Mouse (Mus musculus) forebrain, embryonic 11.5 days (tissue): ENCODE results near the gene Wdr24. TPM values are rescaled to one million over a fixed set of nuclear protein-coding genes. Genes with fewer than 3 reads are reported as not detected.

Source experiments
- ATAC-seq: fragments of 200-750 bp; cut with Nextera tagmentation; replicated peaks from 2 replicates; pipeline ENCODE4 v1.8.0; 2017; ENCODE audit warnings: moderate TSS enrichment; ENCODE audit not compliant: low FRiP score
- DNase-seq: peaks from one replicate; pipeline ENCODE4 v3.0.0-alpha.2; 2017; ENCODE audit warnings: low spot score
- H3K27ac ChIP-seq: fragments of 300-500 bp; sonication (generic); 2 replicates; pipeline ENCODE4 v1.5.1; 2014; ENCODE audit warnings: low read depth, low read length
- H3K27me3 ChIP-seq: fragments of 300-500 bp; sonication (generic); 2 replicates; pipeline ENCODE4 v1.6.1; 2014; ENCODE audit warnings: mild to moderate bottlenecking, low read length, mixed read lengths; ENCODE audit not compliant: control insufficient read depth, insufficient read depth
- H3K36me3 ChIP-seq: fragments of 300-500 bp; sonication (generic); 2 replicates; pipeline ENCODE4 v1.6.1; 2014; ENCODE audit warnings: mild to moderate bottlenecking, low read length, moderate library complexity, mixed read lengths; ENCODE audit not compliant: control insufficient read depth, insufficient read depth
- H3K4me1 ChIP-seq: fragments of 300-500 bp; sonication (generic); replicated peaks from 2 replicates; pipeline ENCODE4 v1.6.1; 2014; ENCODE audit warnings: low read length, mixed read lengths; ENCODE audit not compliant: control insufficient read depth, insufficient read depth
- H3K4me2 ChIP-seq: fragments of 300-500 bp; sonication (generic); 2 replicates; pipeline ENCODE4 v1.6.1; 2014; ENCODE audit warnings: low read depth, mild to moderate bottlenecking, low read length, moderate library complexity, mixed read lengths; ENCODE audit not compliant: severe bottlenecking
- H3K4me3 ChIP-seq: fragments of 300-500 bp; sonication (generic); 2 replicates; pipeline ENCODE4 v1.5.1; 2014; ENCODE audit warnings: low read depth, low read length
- H3K9ac ChIP-seq: fragments of 300-500 bp; sonication (generic); 2 replicates; pipeline ENCODE4 v1.6.1; 2014; ENCODE audit warnings: low read length
- H3K9me3 ChIP-seq: fragments of 300-500 bp; sonication (generic); 2 replicates; pipeline ENCODE4 v1.6.1; 2016; ENCODE audit warnings: low read length, mixed read lengths; ENCODE audit not compliant: control insufficient read depth
- WGBS: fragments of 180-500 bp; shearing (Covaris S2); extraction: QIAGEN DNeasy Blood & Tissue Kit; methylation state at CpG from one replicate; pipeline ENCODE4 v1.1.7; 2014; 5-methylcytosine and 5-hydroxymethylcytosine counted together
- polyA plus RNA-seq: library from polyadenylated mRNA; unstranded; fragments of >200 nt; fragmentation: Nextera tagmentation; extraction: Ambion mirVana; gene quantifications from 2 replicates; pipeline ENCODE4 v1.2.1, GENCODE M21; 2014

Wdr24 gene
- polyA plus RNA-seq, 1 experiment from 2014 or later = 28.4 TPM

GRCm38 (mm10) chr17:25874148-25874720 is 50.8 kb downstream of the Wdr24 start:
- peak overlapping the region; percentile 57 for H3K4me3 ChIP-seq
- peak overlapping the region; percentile 87 for H3K4me2 ChIP-seq
- WGBS = 5% methylated on average over 14 of the region's 14 CpGs
- ATAC-seq (0 out of 2 replicates have a peak, but pooled peaks have one; percentile 3), DNase-seq (no peak)
- peak overlapping the region; percentile 47; the same call in 1 of the 2 replicates for H3K27ac ChIP-seq
- H3K36me3 ChIP-seq = no peaks in the 10 kb centered on the region; the same call in 1 of the 2 replicates
- no peaks in the 10 kb centered on the region for H3K9me3 ChIP-seq
- peak overlapping the region; percentile 58 for H3K9ac ChIP-seq
- H3K4me1 ChIP-seq = peaks cover 8% of the 10 kb centered on the region; the same call in 1 of the 2 replicates
- H3K27me3 ChIP-seq = no peaks in the 10 kb centered on the region

- Histone ChIP-seq H3K36me3 (no peaks in the 10 kb centered on the region; the same call in 1 of the 2 replicates), H3K9ac (peak within 1 kb of the TSS; percentile 82), H3K9me3 (no peaks in the 10 kb centered on the region), H3K4me1 (peaks cover 8% of the 10 kb centered on the region; the same call in 1 of the 2 replicates), H3K27ac (peak within 1 kb of the TSS; percentile 58), H3K4me3 (peak within 1 kb of the TSS; percentile 57), H3K27me3 (no peaks in the 10 kb centered on the region), H3K4me2 (peak within 1 kb of the TSS; percentile 87)
- peak; percentile 71 for ATAC-seq
- peak; percentile 97 for DNase-seq
- WGBS = under 1% methylated on average over 25 of the region's 25 CpGs
These were observed 51.3 kb downstream of the Wdr24 start, which contains the start of gene Mettl26 for GRCm38 (mm10) chr17:25874721-25875170. Gene Mettl26, plus strand, starts transcription at chr17:25875074.

DNA sequence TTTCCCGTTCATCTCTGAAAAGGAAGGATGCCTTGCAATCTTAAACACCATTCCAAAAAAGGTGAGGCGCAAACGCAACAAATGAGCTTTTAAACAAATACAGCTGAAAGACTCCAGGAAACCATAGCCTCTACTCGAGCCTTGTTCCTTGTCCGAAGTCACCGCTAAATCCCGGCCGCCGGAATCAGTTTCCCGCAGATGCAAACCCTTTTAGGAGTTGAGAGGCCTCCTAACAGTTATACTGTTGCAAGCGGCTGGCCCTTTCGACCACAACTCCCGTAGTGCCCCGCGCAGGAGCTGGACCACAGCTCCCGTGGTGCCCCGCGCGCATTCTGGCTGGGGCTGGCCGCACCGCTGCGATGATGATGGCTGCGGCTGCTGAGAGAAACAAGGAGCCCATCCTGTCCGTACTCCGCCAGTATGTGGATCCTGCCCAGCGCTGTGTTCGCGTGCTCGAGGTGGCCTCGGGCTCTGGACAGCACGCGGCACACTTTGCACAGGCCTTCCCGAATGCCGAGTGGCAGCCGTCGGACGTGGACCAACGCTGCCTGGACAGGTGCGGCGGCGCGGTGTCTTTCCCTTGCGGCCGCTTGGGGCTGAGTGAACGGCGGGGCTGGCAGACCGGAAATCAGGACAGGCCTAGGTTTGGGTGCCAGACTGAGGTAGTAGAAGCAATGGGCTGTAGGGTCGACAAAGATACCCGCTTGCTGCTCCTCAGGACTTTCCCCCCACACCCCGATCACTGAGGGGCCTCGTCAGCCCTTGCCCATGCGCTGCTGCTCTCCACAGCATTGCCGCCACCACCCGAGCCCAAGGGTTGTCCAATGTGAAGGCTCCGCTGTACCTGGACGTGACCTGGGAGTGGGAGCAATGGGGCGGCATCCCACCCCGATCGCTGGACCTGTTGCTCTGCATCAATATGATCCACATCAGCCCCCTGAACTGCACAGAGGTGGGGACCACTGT is 52.0 kb downstream of the Wdr24 start:
- Histone ChIP-seq H3K27ac (peak overlapping the region; percentile 58), H3K36me3 (no peaks in the 10 kb centered on the region; the same call in 1 of the 2 replicates), H3K4me3 (peak overlapping the region; percentile 57), H3K4me1 (peaks cover 14% of the 10 kb centered on the region), H3K9me3 (no peaks in the 10 kb centered on the region), H3K27me3 (no peaks in the 10 kb centered on the region), H3K4me2 (peak overlapping the region; percentile 87), H3K9ac (peak overlapping the region; percentile 82)
- ATAC-seq = peak; percentile 91
- 1% methylated on average over 59 of the region's 59 CpGs for WGBS
- peak; percentile 94 for DNase-seq

- 66% methylated on average over 10 of the region's 10 CpGs for WGBS
- no peaks in the 10 kb centered on the region for H3K9me3 ChIP-seq
- no peak for ATAC-seq
- no peak overlapping the region for H3K27ac ChIP-seq
- peak overlapping the region; percentile 87 for H3K4me2 ChIP-seq
- no peaks in the 10 kb centered on the region; the same call in 1 of the 2 replicates for H3K36me3 ChIP-seq
- peak overlapping the region; percentile 57 for H3K4me3 ChIP-seq
- H3K4me1 ChIP-seq = peaks cover 24% of the 10 kb centered on the region
- no peaks in the 10 kb centered on the region for H3K27me3 ChIP-seq
- no peak for DNase-seq
- H3K9ac ChIP-seq = peak overlapping the region; percentile 82
These were observed 53.0 kb downstream of the Wdr24 start for GRCm38 (mm10) chr17:25876347-25876915.

DNA sequence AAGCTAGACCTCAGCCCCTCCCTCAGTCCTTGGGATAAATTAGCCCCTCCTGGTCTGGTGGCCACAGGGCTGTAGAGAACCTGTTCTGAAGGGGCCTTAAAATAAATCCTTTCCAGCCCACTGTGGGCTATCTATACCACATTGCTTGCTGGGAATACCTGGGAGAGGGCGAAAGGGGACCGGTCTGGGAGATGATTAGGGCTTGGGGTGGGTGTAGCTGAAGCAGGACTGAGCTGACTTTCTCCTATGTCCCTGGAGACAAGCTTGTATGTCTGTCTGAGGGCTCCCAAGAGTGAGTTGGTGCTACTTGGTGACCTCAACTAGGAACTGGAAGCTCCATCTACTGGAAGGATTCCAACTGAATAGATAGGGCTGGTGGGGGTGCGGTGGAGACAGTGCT is 53.6 kb downstream of the Wdr24 start:
- DNase-seq (no peak), ATAC-seq (no peak)
- no peak overlapping the region for H3K27ac ChIP-seq
- H3K4me3 ChIP-seq = no peak overlapping the region
- peaks cover 26% of the 10 kb centered on the region for H3K4me1 ChIP-seq
- no peak overlapping the region for H3K4me2 ChIP-seq
- H3K27me3 ChIP-seq = no peaks in the 10 kb centered on the region
- no peak overlapping the region for H3K9ac ChIP-seq
- H3K36me3 ChIP-seq = no peaks in the 10 kb centered on the region; the same call in 1 of the 2 replicates
- 97% methylated on average over 3 of the region's 3 CpGs for WGBS
- no peaks in the 10 kb centered on the region for H3K9me3 ChIP-seq

DNA sequence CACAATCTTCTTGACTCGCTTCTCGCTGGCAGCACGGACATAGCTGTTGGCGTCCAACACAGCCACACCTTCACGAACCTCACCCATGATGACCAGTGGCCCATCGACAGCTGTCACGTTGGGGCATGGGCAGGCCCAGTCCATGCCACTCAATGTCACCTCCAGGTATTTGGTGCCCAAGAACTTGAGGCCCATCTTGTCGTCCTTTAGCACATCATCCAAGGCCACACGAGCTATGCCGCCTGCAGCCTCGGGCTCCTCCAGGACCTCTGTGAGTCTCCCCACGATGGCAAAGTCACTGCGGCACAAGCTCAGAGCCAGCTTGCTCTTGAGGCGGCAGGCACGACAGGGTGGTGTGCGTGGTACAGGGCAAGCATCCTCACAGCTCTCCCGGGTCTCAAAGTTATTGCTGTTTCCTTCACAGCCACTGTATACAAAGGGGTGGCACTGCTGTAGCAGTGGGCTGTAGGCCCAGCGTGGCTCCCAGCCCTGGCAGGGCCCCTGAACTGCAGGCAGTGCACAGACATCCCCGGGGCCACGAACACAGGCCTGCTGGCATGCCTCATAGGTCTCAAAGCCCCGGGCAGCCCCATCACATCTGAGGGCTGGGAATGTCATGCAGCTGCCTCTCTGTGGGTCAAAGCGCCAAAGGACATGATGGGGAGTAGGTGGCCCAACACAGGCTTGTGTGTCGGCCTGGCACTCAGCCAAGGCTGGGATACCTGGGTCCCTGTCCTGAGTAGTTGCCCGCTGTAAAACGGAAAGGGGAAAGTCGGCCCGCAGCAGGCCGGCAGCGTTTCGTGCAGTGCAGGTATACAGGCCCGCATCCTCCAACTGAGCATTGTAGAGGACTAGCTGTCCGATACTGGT is 54.5 kb downstream of the Wdr24 start:
- no peak overlapping the region for H3K9ac ChIP-seq
- DNase-seq (no peak), ATAC-seq (no peak)
- WGBS = 93% methylated on average over 32 of the region's 32 CpGs
- no peaks in the 10 kb centered on the region for H3K9me3 ChIP-seq
- no peak overlapping the region for H3K4me2 ChIP-seq
- H3K4me3 ChIP-seq = no peak overlapping the region
- no peak overlapping the region for H3K27ac ChIP-seq
- no peaks in the 10 kb centered on the region; the same call in 1 of the 2 replicates for H3K36me3 ChIP-seq
- H3K4me1 ChIP-seq = peaks cover 26% of the 10 kb centered on the region
- H3K27me3 ChIP-seq = no peaks in the 10 kb centered on the region
